Mouse (Mus musculus) induced T-regulatory cell, adult 2 months (primary cell): Measurements from ENCODE around the gene S100a13.

Experiments
- DNase-seq: peaks from one replicate; pipeline ENCODE4 v3.0.0-alpha.2; 2012; ENCODE audit warnings: low read depth

The S100a13 gene

DNA sequence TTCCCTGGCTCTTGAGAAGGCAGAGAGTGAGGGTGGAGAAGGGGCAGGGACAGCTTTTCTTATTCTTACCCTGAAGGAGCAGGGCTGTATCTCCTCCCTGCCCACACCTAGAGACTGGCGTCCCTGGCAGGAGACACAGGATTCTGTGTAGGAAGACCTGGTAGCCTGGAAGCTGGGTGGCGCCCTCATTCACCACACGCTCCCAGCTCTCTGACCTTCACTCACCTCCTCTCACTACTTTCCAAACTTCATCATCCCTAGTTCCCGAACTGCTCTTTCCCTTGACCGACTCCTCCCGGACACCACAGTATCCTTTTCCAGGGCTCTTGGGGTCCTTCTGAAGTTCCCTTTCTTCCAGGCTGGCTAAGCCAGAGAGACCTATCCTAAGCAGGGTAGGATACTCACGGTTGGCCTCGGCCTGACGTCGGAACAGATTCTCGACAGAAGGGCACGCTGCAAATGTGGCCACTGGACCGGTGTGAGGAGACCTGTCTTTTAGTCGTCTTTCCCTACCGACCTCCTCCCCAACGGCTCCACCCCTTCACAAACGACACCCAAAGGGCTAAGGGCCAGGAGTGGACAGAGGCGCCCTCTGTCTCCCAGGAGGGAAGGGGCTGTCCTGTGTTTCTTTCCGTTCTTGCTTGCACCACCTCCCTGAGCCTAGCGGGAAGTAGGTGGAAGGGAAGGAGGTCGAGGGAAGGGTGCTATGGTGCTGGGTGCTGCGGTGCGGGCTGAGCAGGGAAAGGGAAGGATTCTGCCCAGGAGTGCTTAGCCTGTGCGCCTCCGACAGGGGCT lies at the start of gene S100a13, which contains the start of gene S100a1:
S100a13 (plus strand) TSS at position 640 of the 795 bp plus-strand sequence.
S100a1 (minus strand) TSS at position 597 of the 795 bp plus-strand sequence.
- peak; percentile 66 for DNase-seq

DNA sequence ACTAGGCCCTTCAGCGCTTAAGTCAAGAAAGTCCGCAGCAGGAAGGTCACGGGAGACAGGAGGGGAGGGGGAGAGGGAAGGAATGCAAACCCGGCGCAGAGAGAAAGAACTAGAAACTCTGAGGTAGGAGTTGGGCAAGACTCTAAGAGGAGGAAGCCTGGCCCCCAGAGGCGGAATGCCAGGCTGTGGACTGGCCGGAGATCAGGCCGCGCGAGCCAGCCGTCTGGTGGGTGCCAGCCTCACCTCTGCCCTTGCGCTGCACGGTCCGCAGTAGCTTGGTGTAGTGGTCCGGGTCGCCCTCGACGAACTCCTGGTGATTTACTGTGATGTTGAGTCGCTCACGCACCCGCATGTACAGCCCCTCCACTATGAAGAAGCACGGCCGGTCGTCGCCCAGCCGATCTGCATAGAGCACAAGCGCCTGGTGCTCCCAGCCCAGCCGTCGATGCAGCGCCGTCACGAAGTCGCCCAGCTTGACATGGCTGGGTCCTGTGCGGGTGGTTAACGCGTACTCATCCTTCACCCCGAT lies 49.6 kb upstream of the S100a13 start:
- DNase-seq: no peak

DNA sequence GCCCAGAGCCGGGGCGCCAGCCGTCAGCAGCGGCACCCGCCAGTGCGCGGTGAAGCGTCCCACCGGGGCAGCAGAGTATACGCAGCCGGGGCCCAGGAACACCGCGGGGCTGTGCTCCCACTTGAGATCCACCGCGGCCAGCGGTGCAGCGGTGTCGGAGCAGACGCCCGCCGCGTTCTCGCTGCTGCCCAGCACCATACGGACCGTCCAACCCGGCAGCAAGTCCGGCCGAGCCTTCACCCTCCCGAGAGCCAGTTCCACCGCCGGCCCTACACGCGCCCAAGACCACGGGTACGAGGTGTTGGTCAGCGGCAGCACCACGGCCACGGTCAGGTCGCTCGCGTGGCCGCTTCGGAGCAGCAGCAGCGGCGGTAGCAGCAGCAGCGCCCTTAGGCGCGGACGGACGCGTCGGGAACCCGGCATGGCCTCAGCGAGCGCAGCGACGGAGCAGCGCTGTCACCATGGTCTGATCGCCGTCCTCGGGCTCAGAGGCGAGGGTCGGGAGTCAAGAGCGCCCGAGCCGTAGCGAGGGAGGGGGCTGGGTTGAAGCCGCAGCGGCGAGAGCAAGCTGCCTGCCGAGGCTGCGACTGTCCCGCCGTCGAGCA lies 49.1 kb upstream of the S100a13 start:
- DNase-seq: no peak

GRCm38 (mm10) chr3:90465686-90466310 lies 48.4 kb upstream of the S100a13 start, which contains the start of gene Npr1:
Npr1 (minus strand) TSS chr3:90465866.
- DNase-seq: peak; percentile 52

GRCm38 (mm10) chr3:90466311-90466766 lies 47.9 kb upstream of the S100a13 start:
- DNase-seq: peak; percentile 67

DNA sequence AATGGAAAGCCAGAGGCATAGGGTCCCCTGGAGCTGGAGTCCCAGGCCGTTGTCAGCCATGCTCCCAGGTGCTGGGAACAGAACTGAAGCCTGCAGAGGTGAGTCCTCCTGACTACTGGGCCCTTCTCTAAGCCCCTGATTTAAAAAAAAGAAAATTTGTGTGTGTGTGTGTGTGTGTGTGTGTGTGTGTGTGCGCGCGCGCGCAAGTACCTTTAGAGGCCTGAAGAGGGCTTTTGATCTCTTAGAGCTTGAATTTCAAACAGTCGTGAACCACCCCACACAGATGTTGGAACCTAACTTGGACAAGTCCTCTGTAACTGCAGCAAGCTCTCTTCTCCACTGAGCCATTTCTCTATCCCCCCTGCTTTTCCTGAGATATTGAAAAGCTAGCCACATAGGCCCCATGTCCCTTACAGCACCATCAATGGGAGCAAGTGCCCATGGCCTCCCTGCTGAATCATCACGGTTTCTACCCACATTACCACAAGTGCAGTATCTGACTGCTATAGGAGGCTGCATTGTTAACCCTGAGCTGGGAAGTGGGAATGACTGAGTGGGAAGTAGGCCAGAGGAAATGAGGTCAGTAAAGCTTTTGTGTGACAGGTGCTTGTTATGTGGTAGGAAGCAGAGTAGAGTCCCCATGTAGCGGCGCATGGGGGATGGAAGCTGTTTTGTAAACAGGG lies 46.5 kb upstream of the S100a13 start:
- no peak for DNase-seq

- DNase-seq: peak; percentile 90
These were observed 42.0 kb upstream of the S100a13 start for GRCm38 (mm10) chr3:90472213-90472612.

GRCm38 (mm10) chr3:90475151-90475830 lies 38.9 kb upstream of the S100a13 start:
- peak; percentile 49 for DNase-seq

GRCm38 (mm10) chr3:90475831-90476611 lies 38.2 kb upstream of the S100a13 start, which contains the start of gene Ilf2:
Ilf2 (plus strand) TSS chr3:90476126.
- peak; percentile 99 for DNase-seq

- no peak for DNase-seq
These were observed 27.2 kb upstream of the S100a13 start for GRCm38 (mm10) chr3:90486998-90487397.

- no peak for DNase-seq
These were observed 25.7 kb upstream of the S100a13 start for GRCm38 (mm10) chr3:90488576-90488975.

DNA sequence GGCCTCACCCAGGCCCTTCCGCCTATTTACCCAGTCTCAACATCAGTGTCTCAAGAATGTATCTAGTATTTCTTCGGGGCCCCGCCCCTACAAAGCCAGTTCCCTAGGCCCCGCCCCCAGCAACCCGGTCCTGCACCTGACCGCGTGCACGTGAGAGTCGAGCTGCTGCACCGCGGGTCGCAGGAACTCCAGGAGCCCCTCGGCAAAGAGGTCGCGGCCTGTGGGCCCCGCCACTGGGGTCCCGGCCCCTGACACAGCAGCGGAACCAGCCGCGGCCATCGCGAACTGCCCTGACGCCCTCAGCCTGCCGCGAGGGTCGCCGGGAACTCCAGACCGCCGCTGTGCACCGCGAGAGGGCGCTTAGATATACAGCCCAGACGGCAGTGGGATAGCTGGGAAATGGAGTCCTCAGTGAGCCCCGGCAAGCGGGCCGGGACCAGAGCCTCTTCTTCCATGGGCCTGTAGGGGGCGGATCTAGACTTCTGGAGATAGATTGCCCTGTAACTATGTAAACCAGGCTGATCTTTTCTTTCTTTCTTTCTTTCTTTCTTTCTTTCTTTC lies 23.5 kb upstream of the S100a13 start, which contains the start of gene Snapin:
Snapin (minus strand) TSS at position 338 of the 561 bp plus-strand sequence.
- DNase-seq: peak; percentile 97

DNA sequence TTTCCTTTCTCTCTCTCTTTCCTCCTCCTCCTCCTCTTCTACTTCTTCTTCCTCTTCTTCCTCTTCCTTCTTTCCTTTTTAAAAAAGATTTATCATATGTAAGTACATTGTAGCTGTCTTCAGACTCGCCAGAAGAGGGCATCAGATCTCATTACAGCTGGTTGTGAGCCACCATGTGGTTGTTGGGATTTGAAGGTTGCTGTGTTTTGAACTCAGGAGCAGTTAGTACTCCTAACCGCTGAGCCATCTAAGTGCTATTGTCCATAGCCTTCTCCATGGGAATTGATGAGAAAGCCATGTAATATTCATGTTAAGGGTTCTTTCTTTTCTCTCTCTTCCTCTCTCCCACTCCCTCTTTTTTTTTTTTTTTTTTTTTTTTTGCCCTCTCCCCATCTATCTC lies 22.9 kb upstream of the S100a13 start:
- peak; percentile 82 for DNase-seq

GRCm38 (mm10) chr3:90493831-90494540 lies 20.2 kb upstream of the S100a13 start:
- no peak for DNase-seq

GRCm38 (mm10) chr3:90495850-90496525 lies 18.2 kb upstream of the S100a13 start:
- DNase-seq: no peak

DNA sequence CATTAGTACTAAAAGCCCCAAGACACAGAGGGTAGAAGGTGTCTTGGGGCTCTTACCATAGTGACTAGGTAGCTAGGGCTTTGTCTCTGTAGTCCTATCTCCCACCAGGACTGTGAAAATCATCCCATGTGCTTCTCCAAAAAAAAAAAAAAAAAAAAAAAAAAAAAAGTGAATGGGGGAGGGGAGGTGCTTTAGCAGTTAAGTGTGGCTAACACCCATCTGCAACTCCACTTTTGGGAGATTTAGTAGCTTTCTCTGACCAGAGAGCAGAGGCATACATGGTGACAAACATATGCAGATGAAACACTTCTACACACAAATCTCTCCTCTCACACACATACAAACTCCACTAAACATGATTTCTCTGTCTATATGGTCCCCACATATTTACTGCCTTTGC lies 16.6 kb upstream of the S100a13 start:
- DNase-seq: no peak

DNA sequence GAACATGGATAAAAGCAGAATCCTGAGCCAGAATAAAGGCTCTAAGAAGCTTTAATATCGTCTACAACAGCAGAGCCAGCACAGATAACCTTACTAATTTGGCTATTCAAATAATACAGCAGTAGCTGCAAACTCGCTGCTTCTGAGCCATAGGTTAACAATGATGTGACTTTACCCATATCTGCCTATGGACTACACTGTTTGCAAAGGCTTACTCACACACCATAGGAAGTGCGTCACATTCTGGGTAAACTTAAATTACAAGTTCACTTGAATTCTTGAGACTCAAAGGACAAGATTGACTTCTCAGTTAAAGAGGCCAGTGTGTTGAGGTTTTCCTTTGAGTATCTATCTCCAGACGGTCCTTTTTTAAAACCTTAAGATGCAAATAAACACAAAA lies 10.8 kb upstream of the S100a13 start:
- DNase-seq: peak; percentile 42

- no peak for DNase-seq
These were observed 9.0 kb upstream of the S100a13 start for GRCm38 (mm10) chr3:90505216-90505615.

- no peak for DNase-seq
These were observed 7.9 kb upstream of the S100a13 start for GRCm38 (mm10) chr3:90506362-90506761.
